Mouse (Mus musculus) right cerebral cortex, postnatal 25 days (tissue): ENCODE measurements around the gene Hlcs.

Experiments used
- DNase-seq: peaks from one replicate; pipeline ENCODE4 v3.0.0; 2022

Hlcs gene

GRCm38 (mm10) chr16:94157819-94158218, 155.6 kb downstream of the Hlcs start:
- no peak for DNase-seq

- peak; percentile 21 for DNase-seq
Measured at GRCm38 (mm10) chr16:94155041-94155653, 158.2 kb downstream of the Hlcs start.

- no peak for DNase-seq
Measured at GRCm38 (mm10) chr16:94150125-94151103, 163.0 kb downstream of the Hlcs start.

GRCm38 (mm10) chr16:94148139-94148538, 165.2 kb downstream of the Hlcs start:
- DNase-seq = no peak

- no peak for DNase-seq
Measured at GRCm38 (mm10) chr16:94143325-94143724, 170.0 kb downstream of the Hlcs start.

- DNase-seq = peak; percentile 40
Measured at GRCm38 (mm10) chr16:94140746-94141145, 172.6 kb downstream of the Hlcs start.

- no peak for DNase-seq
Measured at GRCm38 (mm10) chr16:94134218-94134617, 179.2 kb downstream of the Hlcs start.

- no peak for DNase-seq
Measured at GRCm38 (mm10) chr16:94128236-94128835, 185.0 kb downstream of the Hlcs start.

GRCm38 (mm10) chr16:94126200-94126599, 187.2 kb downstream of the Hlcs start:
- DNase-seq = no peak

- DNase-seq = peak; percentile 48
Measured at GRCm38 (mm10) chr16:94125172-94125981, 188.0 kb downstream of the Hlcs start.

GRCm38 (mm10) chr16:94123247-94123646, 190.1 kb downstream of the Hlcs start:
- DNase-seq = no peak

- no peak for DNase-seq
Measured at GRCm38 (mm10) chr16:94122347-94122746, 191.0 kb downstream of the Hlcs start.

- no peak for DNase-seq
Measured at GRCm38 (mm10) chr16:94118394-94118793, 195.0 kb downstream of the Hlcs start.

GRCm38 (mm10) chr16:94117333-94117732, 196.0 kb downstream of the Hlcs start:
- DNase-seq = no peak

- no peak for DNase-seq
Measured at GRCm38 (mm10) chr16:94114693-94115092, 198.7 kb downstream of the Hlcs start.

GRCm38 (mm10) chr16:94113160-94113559, 200.2 kb downstream of the Hlcs start:
- DNase-seq = no peak

- DNase-seq = no peak
Measured at GRCm38 (mm10) chr16:94097724-94098455, 215.5 kb downstream of the Hlcs start.

GRCm38 (mm10) chr16:94096479-94096878, 216.9 kb downstream of the Hlcs start:
- DNase-seq = no peak

- DNase-seq = no peak
Measured at GRCm38 (mm10) chr16:94095109-94095822, 218.1 kb downstream of the Hlcs start.

GRCm38 (mm10) chr16:94094251-94095108, 218.9 kb downstream of the Hlcs start:
- no peak for DNase-seq
